Mouse (Mus musculus): Measurements from ENCODE around the gene Frs3. TPM values are rescaled to one million over a fixed set of nuclear protein-coding genes. Genes with fewer than 3 reads are reported as not detected.

Frs3 gene
- polyA plus RNA-seq, 1 experiment from 2014 or later, result 5.1 TPM

DNA sequence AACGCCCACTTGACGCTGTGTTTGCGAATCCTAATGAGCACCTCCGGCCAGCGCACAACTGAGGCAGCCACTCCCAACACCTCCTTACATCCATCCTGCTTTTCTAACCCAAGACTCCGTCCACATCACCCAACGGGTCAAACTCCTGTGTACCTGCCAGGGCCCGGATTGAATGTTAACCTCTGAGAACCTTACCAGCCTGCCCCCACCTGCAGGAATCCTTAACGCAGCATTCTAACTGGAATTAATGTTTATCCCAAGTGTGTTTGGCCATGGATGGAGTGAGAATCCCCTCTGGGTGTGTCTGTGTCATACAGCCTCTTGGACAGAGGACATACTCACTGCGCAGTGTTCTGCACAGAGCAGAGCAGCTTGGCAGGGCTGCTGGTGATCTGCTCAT is 9.3 kb downstream of the Frs3 start:
- peaks cover 5% of the 10 kb centered on the region; the same call in 1 of the 2 replicates for H3K36me3 ChIP-seq (ENCODE audit: control insufficient read depth, insufficient read depth, low read length)
- no peak overlapping the region for H3K4me2 ChIP-seq (ENCODE audit: low read depth, low read length)
- no peaks in the 10 kb centered on the region for H3K27me3 ChIP-seq (ENCODE audit: control insufficient read depth, insufficient read depth, low read depth, low read length)
- no peak for ATAC-seq (ENCODE audit: low read depth)
- no peak overlapping the region for H3K27ac ChIP-seq (ENCODE audit: low read length)
- no peak overlapping the region for H3K9ac ChIP-seq (ENCODE audit: low read length)
- H3K4me3 ChIP-seq (ENCODE audit: low read length), result no peak overlapping the region
- 86% methylated on average over 10 of the region's 10 CpGs for WGBS
- peaks cover 22% of the 10 kb centered on the region for H3K4me1 ChIP-seq (replicated peaks; ENCODE audit: control insufficient read depth, insufficient read depth, low read length)
- H3K9me3 ChIP-seq (ENCODE audit: control insufficient read depth, low read length), result no peaks in the 10 kb centered on the region

DNA sequence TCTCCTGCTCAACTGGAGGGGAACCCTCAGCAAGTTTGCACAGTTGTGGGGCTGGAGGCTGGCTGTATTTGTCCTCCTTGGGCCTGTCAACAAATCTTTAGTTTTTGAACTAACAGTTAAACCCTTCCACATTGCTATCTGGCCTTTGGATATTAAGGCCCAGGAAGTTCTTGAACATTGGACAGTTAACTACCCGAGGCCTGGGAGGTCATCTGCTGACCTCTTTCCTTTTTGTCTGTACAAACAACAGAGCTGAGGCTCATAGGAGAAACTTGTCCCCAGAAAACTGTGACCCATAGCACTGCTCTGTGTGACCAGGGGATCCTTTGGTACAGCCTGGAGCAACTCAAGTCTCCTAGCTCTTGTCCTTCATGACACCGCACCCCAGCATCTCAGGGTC is 10.2 kb downstream of the Frs3 start:
- Histone ChIP-seq H3K4me3 (ENCODE audit: low read length) (no peak overlapping the region), H3K27me3 (ENCODE audit: control insufficient read depth, insufficient read depth, low read depth, low read length) (no peaks in the 10 kb centered on the region), H3K4me1 (replicated peaks; ENCODE audit: control insufficient read depth, insufficient read depth, low read length) (peaks cover 18% of the 10 kb centered on the region), H3K9ac (ENCODE audit: low read length) (no peak overlapping the region), H3K9me3 (ENCODE audit: control insufficient read depth, low read length) (no peaks in the 10 kb centered on the region), H3K4me2 (ENCODE audit: low read depth, low read length) (no peak overlapping the region), H3K36me3 (ENCODE audit: control insufficient read depth, insufficient read depth, low read length) (peaks cover 5% of the 10 kb centered on the region; the same call in 1 of the 2 replicates), H3K27ac (ENCODE audit: low read length) (no peak overlapping the region)
- WGBS, result 73% methylated on average over 2 of the region's 2 CpGs
- ATAC-seq (ENCODE audit: low read depth), result no peak

DNA sequence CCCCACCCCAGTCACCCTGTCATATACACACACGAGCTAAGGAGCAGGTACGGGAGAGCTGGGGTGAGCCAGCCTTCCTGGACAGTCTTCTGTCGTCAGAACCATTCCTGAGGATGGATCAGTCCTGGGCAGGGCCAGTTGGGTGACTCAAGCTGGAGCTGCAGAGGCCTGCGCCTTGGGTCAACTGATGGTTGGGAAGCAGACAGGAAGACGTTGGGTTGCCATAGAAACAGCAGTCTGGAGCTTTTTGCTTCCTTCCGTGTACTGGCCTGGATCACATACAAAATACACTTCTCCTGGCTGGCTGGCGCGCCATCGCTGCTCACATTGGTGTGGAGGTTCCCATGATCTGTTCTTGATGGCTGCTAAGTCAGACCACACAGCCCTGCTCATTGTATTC is 13.0 kb downstream of the Frs3 start:
- Histone ChIP-seq H3K4me2 (ENCODE audit: low read depth, low read length) (no peak overlapping the region), H3K36me3 (ENCODE audit: control insufficient read depth, insufficient read depth, low read length) (peaks cover 5% of the 10 kb centered on the region; the same call in 1 of the 2 replicates), H3K4me1 (replicated peaks; ENCODE audit: control insufficient read depth, insufficient read depth, low read length) (peaks cover 19% of the 10 kb centered on the region), H3K9ac (ENCODE audit: low read length) (no peak overlapping the region), H3K9me3 (ENCODE audit: control insufficient read depth, low read length) (no peaks in the 10 kb centered on the region), H3K27ac (ENCODE audit: low read length) (peak overlapping the region; percentile 80), H3K4me3 (ENCODE audit: low read length) (no peak overlapping the region), H3K27me3 (ENCODE audit: control insufficient read depth, insufficient read depth, low read depth, low read length) (no peaks in the 10 kb centered on the region)
- no peak for ATAC-seq (ENCODE audit: low read depth)
- 63% methylated on average over 9 of the region's 9 CpGs for WGBS

DNA sequence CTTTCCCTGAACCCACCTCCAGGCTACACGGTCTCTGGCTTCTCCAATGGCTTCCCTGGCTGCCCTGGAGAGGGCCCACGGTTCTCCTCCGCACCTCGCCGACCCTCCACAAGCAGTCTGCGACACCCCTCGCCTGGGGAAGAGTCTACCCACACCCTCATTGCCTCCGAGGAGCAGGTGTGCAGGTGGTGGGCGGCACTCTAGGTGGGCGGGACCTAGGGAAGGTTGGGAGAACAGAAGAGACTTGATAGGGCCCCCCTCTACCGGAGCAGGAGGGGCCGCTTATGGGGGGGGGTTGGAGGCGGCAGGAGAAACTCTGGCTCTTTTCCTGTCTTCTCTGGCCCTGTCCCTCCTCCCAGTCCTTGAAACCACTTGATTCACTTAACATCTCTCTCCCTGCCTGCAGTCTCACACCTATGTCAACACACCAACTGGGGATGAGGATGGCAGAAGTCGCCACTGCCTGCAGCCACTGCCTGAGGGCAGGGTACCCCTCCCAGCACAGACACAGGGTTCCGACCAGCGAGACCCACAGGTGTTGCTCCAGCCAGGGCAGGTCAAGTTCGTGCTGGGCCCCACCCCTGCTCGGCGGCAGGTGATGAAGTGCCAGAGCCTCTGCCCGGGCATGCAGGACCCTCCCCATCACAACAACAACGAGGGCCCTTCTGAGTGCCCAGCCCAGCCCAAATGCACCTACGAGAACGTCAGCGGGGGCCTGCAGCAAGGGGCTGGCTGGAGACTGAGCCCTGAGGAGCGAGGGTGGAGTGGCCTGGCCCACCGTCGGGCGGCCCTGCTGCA is 13.9 kb downstream of the Frs3 start:
- Histone ChIP-seq H3K9me3 (ENCODE audit: control insufficient read depth, low read length) (no peaks in the 10 kb centered on the region), H3K4me3 (ENCODE audit: low read length) (0 out of 2 replicates have a peak overlapping the region, but pooled peaks have one; percentile 8), H3K9ac (ENCODE audit: low read length) (no peak overlapping the region; the same call in 1 of the 2 replicates), H3K27me3 (ENCODE audit: control insufficient read depth, insufficient read depth, low read depth, low read length) (no peaks in the 10 kb centered on the region), H3K4me1 (replicated peaks; ENCODE audit: control insufficient read depth, insufficient read depth, low read length) (peaks cover 19% of the 10 kb centered on the region), H3K36me3 (ENCODE audit: control insufficient read depth, insufficient read depth, low read length) (peaks cover 5% of the 10 kb centered on the region; the same call in 1 of the 2 replicates), H3K4me2 (ENCODE audit: low read depth, low read length) (peak overlapping the region; percentile 40), H3K27ac (ENCODE audit: low read length) (peak overlapping the region; percentile 80)
- peak; percentile 71 for ATAC-seq (ENCODE audit: low read depth)
- WGBS, result 33% methylated on average over 28 of the region's 28 CpGs

DNA sequence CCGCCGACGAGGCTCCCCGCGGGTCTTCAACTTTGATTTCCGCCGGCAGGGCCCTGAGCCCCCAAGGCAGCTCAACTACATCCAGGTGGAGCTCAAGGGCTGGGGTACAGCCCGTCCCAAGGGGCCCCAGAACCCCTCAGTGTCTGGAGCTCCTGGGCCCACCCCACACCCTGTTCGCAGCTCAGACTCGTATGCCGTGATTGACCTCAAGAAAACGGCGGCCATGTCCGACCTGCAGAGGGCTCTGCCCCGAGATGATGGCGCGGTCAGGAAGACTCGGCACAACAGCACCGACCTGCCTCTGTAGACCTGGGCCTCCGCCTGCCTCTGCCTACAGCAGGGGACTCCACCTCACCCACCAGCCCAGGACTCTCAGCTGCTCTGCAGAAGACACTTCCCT is 14.7 kb downstream of the Frs3 start:
- Histone ChIP-seq H3K4me3 (ENCODE audit: low read length) (0 out of 2 replicates have a peak overlapping the region, but pooled peaks have one; percentile 1), H3K4me2 (ENCODE audit: low read depth, low read length) (peak overlapping the region; percentile 40; the same call in 1 of the 2 replicates)
- ATAC-seq (ENCODE audit: low read depth), result no peak

DNA sequence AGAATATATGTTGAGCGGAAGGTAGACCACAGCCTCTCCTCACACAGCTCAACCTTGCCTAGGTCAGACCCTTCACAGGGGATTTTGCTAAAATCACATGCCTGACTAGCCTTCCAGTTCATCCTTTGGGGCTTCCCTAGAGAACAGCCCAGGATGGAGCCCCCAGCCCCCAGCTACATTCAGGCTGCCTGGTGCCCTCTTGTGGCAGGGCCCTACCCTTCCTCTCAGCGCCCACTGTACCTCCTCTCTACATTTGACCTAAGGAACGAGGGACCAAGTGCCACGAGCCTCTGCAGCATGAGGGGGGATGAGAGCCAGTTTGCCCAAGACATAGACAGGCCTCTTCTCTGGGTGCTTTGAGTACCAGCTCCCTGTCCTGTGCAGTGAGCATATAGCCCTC is 15.9 kb downstream of the Frs3 start:
- Histone ChIP-seq H3K4me2 (ENCODE audit: low read depth, low read length) (no peak overlapping the region), H3K27ac (ENCODE audit: low read length) (no peak overlapping the region), H3K4me1 (replicated peaks; ENCODE audit: control insufficient read depth, insufficient read depth, low read length) (peaks cover 19% of the 10 kb centered on the region), H3K36me3 (ENCODE audit: control insufficient read depth, insufficient read depth, low read length) (peaks cover 2% of the 10 kb centered on the region; the same call in 1 of the 2 replicates), H3K9me3 (ENCODE audit: control insufficient read depth, low read length) (no peaks in the 10 kb centered on the region), H3K4me3 (ENCODE audit: low read length) (no peak overlapping the region), H3K27me3 (ENCODE audit: control insufficient read depth, insufficient read depth, low read depth, low read length) (no peaks in the 10 kb centered on the region), H3K9ac (ENCODE audit: low read length) (no peak overlapping the region)
- WGBS, result 74% methylated on average over 4 of the region's 4 CpGs
- ATAC-seq (ENCODE audit: low read depth), result no peak

More for the DNA sequence above, 14.7 kb downstream of the Frs3 start:
- H3K9me3 ChIP-seq (ENCODE audit: control insufficient read depth, low read length), result no peaks in the 10 kb centered on the region
- no peaks in the 10 kb centered on the region for H3K27me3 ChIP-seq (ENCODE audit: control insufficient read depth, insufficient read depth, low read depth, low read length)
- 32% methylated on average over 20 of the region's 20 CpGs for WGBS
- H3K4me1 ChIP-seq (replicated peaks; ENCODE audit: control insufficient read depth, insufficient read depth, low read length), result peaks cover 19% of the 10 kb centered on the region
- H3K36me3 ChIP-seq (ENCODE audit: control insufficient read depth, insufficient read depth, low read length), result peaks cover 2% of the 10 kb centered on the region; the same call in 1 of the 2 replicates
- 0 out of 2 replicates have a peak overlapping the region, but pooled peaks have one; percentile 34 for H3K9ac ChIP-seq (ENCODE audit: low read length)
- peak overlapping the region; percentile 45 for H3K27ac ChIP-seq (ENCODE audit: low read length)

DNA sequence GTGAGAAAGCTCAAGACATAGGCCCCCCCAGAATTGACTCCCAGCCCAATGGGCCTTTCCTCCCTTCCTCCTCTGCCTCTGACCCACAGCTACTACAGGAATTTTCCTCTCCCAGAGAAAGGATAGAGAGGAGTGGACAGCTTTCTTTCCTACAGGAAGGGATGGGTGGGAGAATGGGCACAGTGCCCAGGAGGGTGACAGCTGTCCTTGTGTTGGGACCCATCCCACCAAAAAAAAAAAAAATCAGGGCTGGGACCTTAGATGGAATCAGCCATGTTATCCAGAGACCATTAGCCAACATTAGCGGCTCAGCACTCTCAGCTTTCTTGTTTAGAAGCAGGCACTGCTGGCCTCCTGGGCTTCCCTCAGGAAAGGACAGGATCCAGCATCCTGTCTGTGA is 17.4 kb downstream of the Frs3 start:
- Histone ChIP-seq H3K9me3 (ENCODE audit: control insufficient read depth, low read length) (no peaks in the 10 kb centered on the region), H3K4me2 (ENCODE audit: low read depth, low read length) (no peak overlapping the region), H3K4me3 (ENCODE audit: low read length) (no peak overlapping the region), H3K9ac (ENCODE audit: low read length) (no peak overlapping the region), H3K27ac (ENCODE audit: low read length) (no peak overlapping the region), H3K4me1 (replicated peaks; ENCODE audit: control insufficient read depth, insufficient read depth, low read length) (peaks cover 15% of the 10 kb centered on the region), H3K27me3 (ENCODE audit: control insufficient read depth, insufficient read depth, low read depth, low read length) (no peaks in the 10 kb centered on the region), H3K36me3 (ENCODE audit: control insufficient read depth, insufficient read depth, low read length) (peaks cover 2% of the 10 kb centered on the region; the same call in 1 of the 2 replicates)
- WGBS, result 44% methylated on average over 1 of the region's 1 CpGs
- ATAC-seq (ENCODE audit: low read depth), result no peak

DNA sequence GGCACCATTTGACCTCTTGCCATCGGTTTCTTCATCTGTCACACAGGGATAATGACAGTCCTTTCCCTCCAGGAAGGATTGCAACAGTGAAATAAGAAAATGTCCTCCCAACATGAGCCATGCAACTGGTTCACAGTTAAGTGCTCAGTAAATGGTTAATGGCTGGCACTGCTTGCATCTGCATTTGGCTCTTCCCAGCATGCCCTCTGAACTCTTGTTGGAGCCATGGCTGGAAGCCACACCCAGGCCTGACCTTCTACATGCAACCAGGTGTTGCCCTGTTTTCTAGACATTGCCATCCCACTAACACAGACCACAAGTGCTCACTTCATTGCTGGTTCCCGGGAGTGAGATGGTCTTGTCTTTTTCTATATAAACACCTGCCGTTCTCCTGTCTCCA is 19.1 kb downstream of the Frs3 start:
- H3K27ac ChIP-seq (ENCODE audit: low read length), result no peak overlapping the region
- H3K4me3 ChIP-seq (ENCODE audit: low read length), result no peak overlapping the region
- H3K9ac ChIP-seq (ENCODE audit: low read length), result no peak overlapping the region
- no peak for ATAC-seq (ENCODE audit: low read depth)
- H3K36me3 ChIP-seq (ENCODE audit: control insufficient read depth, insufficient read depth, low read length), result no peaks in the 10 kb centered on the region
- WGBS, result 66% methylated on average over 3 of the region's 3 CpGs
- no peak overlapping the region for H3K4me2 ChIP-seq (ENCODE audit: low read depth, low read length)
- no peaks in the 10 kb centered on the region for H3K9me3 ChIP-seq (ENCODE audit: control insufficient read depth, low read length)
- peaks cover 5% of the 10 kb centered on the region for H3K4me1 ChIP-seq (replicated peaks; ENCODE audit: control insufficient read depth, insufficient read depth, low read length)
- H3K27me3 ChIP-seq (ENCODE audit: control insufficient read depth, insufficient read depth, low read depth, low read length), result no peaks in the 10 kb centered on the region

DNA sequence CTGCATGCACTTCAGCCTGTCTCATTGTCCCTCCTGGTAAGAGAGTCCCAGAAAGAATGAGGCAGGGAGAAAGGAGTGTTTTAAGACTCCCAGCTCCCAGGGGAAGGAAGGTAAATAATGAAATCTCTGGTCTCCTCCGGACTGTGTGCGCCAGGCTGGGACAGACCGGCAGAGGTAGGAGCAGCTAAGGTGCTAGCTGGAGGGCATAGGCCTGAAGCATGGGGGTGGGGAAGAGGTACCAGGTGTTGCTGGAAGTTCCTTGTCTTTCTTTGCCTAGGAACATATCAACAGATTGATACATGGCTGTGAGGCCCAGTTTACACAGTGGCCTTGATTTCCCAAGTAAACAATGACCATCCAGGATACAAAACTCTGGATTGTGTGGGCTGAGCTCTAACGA is 20.1 kb downstream of the Frs3 start:
- H3K27me3 ChIP-seq (ENCODE audit: control insufficient read depth, insufficient read depth, low read depth, low read length), result no peaks in the 10 kb centered on the region
- H3K27ac ChIP-seq (ENCODE audit: low read length), result no peak overlapping the region
- no peaks in the 10 kb centered on the region for H3K9me3 ChIP-seq (ENCODE audit: control insufficient read depth, low read length)
- ATAC-seq (ENCODE audit: low read depth), result no peak
- no peaks in the 10 kb centered on the region for H3K36me3 ChIP-seq (ENCODE audit: control insufficient read depth, insufficient read depth, low read length)
- no peak overlapping the region for H3K4me2 ChIP-seq (ENCODE audit: low read depth, low read length)
- WGBS, result 55% methylated on average over 4 of the region's 4 CpGs
- H3K4me3 ChIP-seq (ENCODE audit: low read length), result no peak overlapping the region
- peaks cover 5% of the 10 kb centered on the region; the same call in 1 of the 2 replicates for H3K4me1 ChIP-seq (replicated peaks; ENCODE audit: control insufficient read depth, insufficient read depth, low read length)
- H3K9ac ChIP-seq (ENCODE audit: low read length), result no peak overlapping the region
